Mouse (Mus musculus) ES-E14 (cell line): Measurements from ENCODE around the gene Pced1b. TPM values are rescaled to one million over a fixed set of nuclear protein-coding genes. Genes with fewer than 3 reads are reported as not detected.

Source experiments
- DNase-seq: peaks from one replicate; pipeline ENCODE4 v3.0.0-alpha.2; 2013; ENCODE audit warnings: low read depth, low spot score
- H3K27ac ChIP-seq: 2 replicates; pipeline ENCODE4 v1.5.1; 2012; ENCODE audit warnings: low read depth, mild to moderate bottlenecking, low read length, moderate library complexity, mixed read lengths; ENCODE audit not compliant: poor library complexity, insufficient read depth, severe bottlenecking
- H3K36me3 ChIP-seq: 2 replicates; pipeline ENCODE4 v1.6.1; 2012; ENCODE audit warnings: mild to moderate bottlenecking, low read length, moderate library complexity, mixed read lengths; ENCODE audit not compliant: control insufficient read depth, poor library complexity, insufficient read depth, severe bottlenecking
- H3K4me1 ChIP-seq, 2 experiments: fragments of 150-350 bp in 1 of 2; sonication (generic) in 1 of 2; 2 replicates each; pipeline ENCODE4 v1.6.1; 2012; ENCODE audit warnings: low read length in 2 of 2, mild to moderate bottlenecking in 1 of 2, mixed read lengths in 1 of 2; ENCODE audit not compliant: control insufficient read depth in 2 of 2, insufficient read depth in 2 of 2, poor library complexity in 1 of 2
- H3K4me3 ChIP-seq, 2 experiments: fragments of 150-350 bp in 1 of 2; sonication (generic) in 1 of 2; 2 replicates each; pipeline ENCODE4 v1.5.1; 2012; ENCODE audit warnings: low read length in 2 of 2, low read depth in 1 of 2, mild to moderate bottlenecking in 1 of 2, mixed read lengths in 1 of 2; ENCODE audit not compliant: insufficient read depth in 1 of 2, poor library complexity in 1 of 2, severe bottlenecking in 1 of 2
- H3K9ac ChIP-seq: 2 replicates; pipeline ENCODE4 v1.6.1; 2012; ENCODE audit warnings: low read depth, mild to moderate bottlenecking, low read length, mixed read lengths; ENCODE audit not compliant: poor library complexity, insufficient read depth, severe bottlenecking
- H3K9me3 ChIP-seq: fragments of 150-350 bp; sonication (generic); 2 replicates; pipeline ENCODE4 v1.6.1; 2012; ENCODE audit warnings: low read depth, mild to moderate bottlenecking, low read length; ENCODE audit not compliant: control insufficient read depth, insufficient read depth
- CHD2 ChIP-seq: IDR thresholded peaks from 2 replicates; pipeline ENCODE4 v1.6.1; 2014; ENCODE audit warnings: mild to moderate bottlenecking, low read depth, low read length, inconsistent platforms
- HCFC1 ChIP-seq: IDR thresholded peaks from 2 replicates; pipeline ENCODE4 v1.6.1; 2012; ENCODE audit warnings: low read length, inconsistent platforms, borderline replicate concordance; ENCODE audit not compliant: insufficient read depth
- MAFK ChIP-seq: IDR thresholded peaks from 2 replicates; pipeline ENCODE4 v1.6.1; 2014; ENCODE audit warnings: mild to moderate bottlenecking, low read depth, low read length, inconsistent platforms; ENCODE audit not compliant: insufficient read depth
- ZC3H11A ChIP-seq: IDR thresholded peaks from 2 replicates; pipeline ENCODE4 v1.6.1; 2012; ENCODE audit warnings: low read depth, mild to moderate bottlenecking, inconsistent platforms, low read length, borderline replicate concordance
- ZNF384 ChIP-seq: IDR thresholded peaks from 2 replicates; pipeline ENCODE4 v1.6.1; 2012; ENCODE audit warnings: low read depth, low read length, inconsistent platforms
- in situ Hi-C, 2 experiments: fragments of 600-800 bp; cut with MboI; formaldehyde crosslinking; loops; one replicate each; pipeline ENCODE4 v1.15.1; 2025; ENCODE audit warnings: low sequenced_read_pairs in 2 of 2, inconsistent platforms in 1 of 2; ENCODE audit not compliant: unreplicated experiment in 2 of 2
- total RNA-seq: library from RNA; depleted of rRNA; stranded (reverse); fragments of 300-350 nt; gene quantifications from 2 replicates; pipeline ENCODE4 v1.2.3, GENCODE M21; 2012

Gene Pced1b
- total RNA-seq, 1 experiment: 29.0 TPM

DNA sequence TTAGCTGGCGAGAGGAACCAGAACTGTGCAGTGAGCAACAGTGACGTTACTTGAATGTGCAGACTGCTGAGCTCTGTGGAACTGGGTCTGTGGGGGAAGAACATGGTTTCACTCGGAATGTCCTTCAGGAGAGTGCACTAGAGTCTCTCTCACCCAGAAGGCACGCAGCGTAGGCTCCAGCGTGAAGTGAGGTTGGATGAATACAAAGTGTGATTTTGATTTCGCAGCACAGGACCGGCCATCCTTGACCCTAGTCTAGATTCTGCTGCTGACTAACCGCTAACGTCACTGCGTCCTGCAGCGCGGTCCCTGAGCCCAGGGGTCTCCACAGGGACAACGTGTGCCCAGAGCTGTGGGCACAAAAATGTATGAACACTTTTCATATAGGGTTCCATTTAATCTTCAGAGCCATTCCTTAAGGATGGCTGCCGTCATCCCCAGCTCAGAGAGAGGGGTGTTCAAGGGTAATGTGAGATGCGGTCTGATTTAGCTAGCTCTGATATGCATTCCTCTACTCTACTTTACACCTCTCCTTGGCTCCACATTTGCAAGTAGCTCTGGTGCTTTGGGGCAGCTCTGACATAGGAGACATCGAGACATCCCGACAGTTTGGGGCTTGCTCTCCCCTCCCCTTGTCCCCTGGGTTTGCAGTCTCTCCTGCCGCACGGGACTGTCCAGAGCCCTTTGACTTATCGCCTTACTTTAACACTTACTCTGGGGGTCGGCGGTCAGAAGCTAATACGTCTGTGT lies 101.8 kb downstream of the Pced1b start:
- peak overlapping the region; percentile 3; the same call in 1 of the 2 replicates for H3K9ac ChIP-seq
- H3K36me3 ChIP-seq: no peaks in the 10 kb centered on the region
- TF ChIP-seq CHD2 (no peak), MAFK (no peak), ZNF384 (no peak), ZC3H11A (no peak), HCFC1 (no peak)
- no peak overlapping the region for H3K27ac ChIP-seq
- no peak for DNase-seq
- in situ Hi-C loops: no loop called here
- no peak overlapping the region for H3K4me3 ChIP-seq
- peaks cover 20 to 37% of the 10 kb centered on the region in 2 experiments for H3K4me1 ChIP-seq
- H3K9me3 ChIP-seq: no peaks in the 10 kb centered on the region

DNA sequence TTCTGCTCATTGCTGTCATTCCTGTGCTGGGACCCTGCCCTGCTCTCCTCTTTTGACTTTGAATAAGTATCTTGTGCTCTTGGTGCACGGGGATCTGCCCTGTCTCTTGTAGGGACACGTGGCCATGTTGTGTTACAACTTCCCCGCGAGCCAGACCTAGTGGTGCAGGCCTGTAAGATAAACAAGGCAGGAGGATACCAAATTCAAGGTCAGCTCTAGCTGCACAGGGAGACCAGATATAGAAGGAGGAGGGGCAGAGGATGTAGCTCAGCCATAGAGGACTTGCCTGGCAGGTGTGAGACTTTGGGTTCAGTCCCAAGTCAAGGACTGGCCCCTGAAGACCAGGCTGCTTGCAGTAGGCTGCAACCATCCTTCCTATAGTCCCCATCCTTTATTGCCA lies 103.6 kb downstream of the Pced1b start:
- TF ChIP-seq CHD2 (no peak), ZC3H11A (no peak), HCFC1 (no peak)
- peaks cover 16 to 23% of the 10 kb centered on the region in 2 experiments for H3K4me1 ChIP-seq
- H3K36me3 ChIP-seq: no peaks in the 10 kb centered on the region
- in situ Hi-C loops: no loop called here
- DNase-seq: no peak
- H3K9ac ChIP-seq: 0 out of 2 replicates have a peak overlapping the region, but pooled peaks have one; percentile 15
- H3K27ac ChIP-seq: peak overlapping the region; percentile 7; the same call in 1 of the 2 replicates
- no peaks in the 10 kb centered on the region for H3K9me3 ChIP-seq
- no peak overlapping the region for H3K4me3 ChIP-seq

DNA sequence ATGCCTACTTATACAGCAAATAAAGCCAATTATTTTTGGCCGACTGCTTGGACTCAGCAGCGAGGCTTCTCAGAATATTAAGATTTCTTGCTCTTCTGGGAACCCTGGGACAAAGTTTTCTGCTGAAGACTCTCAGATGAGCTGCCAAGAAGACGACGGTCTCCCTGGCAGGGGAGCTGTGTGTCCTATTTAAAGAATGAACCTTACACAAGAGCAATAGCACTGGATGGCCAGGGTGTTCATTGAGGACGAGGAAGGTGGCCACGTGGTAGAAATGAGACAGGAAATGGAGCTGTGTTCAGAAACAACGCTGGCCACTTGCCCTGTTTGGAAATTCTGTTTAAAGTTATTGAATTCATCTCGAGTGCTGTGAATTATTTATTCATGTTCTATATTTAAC lies 104.1 kb downstream of the Pced1b start:
- TF ChIP-seq HCFC1 (no peak), MAFK (no peak), ZNF384 (no peak), ZC3H11A (no peak)
- Histone ChIP-seq H3K4me1 (peaks cover 15 to 25% of the 10 kb centered on the region in 2 experiments), H3K9me3 (no peaks in the 10 kb centered on the region), H3K27ac (no peak overlapping the region), H3K36me3 (no peaks in the 10 kb centered on the region), H3K9ac (no peak overlapping the region; the same call in 1 of the 2 replicates), H3K4me3 (no peak overlapping the region)
- DNase-seq: no peak
- in situ Hi-C loops: no loop called here

- H3K9ac ChIP-seq: no peak overlapping the region
- H3K4me1 ChIP-seq: peaks cover 12 to 25% of the 10 kb centered on the region in 2 experiments; a peak in 3 of 4 replicates
- H3K4me3 ChIP-seq: no peak overlapping the region
- no peak for TF ChIP-seq HCFC1
- no peak for TF ChIP-seq CHD2
- no peak for TF ChIP-seq ZNF384
- TF ChIP-seq ZC3H11A: no peak
- no peak for TF ChIP-seq MAFK
- H3K9me3 ChIP-seq: no peaks in the 10 kb centered on the region
- H3K36me3 ChIP-seq: no peaks in the 10 kb centered on the region
- in situ Hi-C loops: no loop called here
- H3K27ac ChIP-seq: no peak overlapping the region
- no peak for DNase-seq
Observed at GRCm38 (mm10) chr15:97351681-97352080, 104.8 kb downstream of the Pced1b start.

GRCm38 (mm10) chr15:97355676-97356303 lies 108.9 kb downstream of the Pced1b start:
- Histone ChIP-seq H3K4me3 (no peak overlapping the region), H3K9ac (no peak overlapping the region), H3K4me1 (peaks cover 3 to 6% of the 10 kb centered on the region in 2 experiments; a peak in 3 of 4 replicates), H3K9me3 (no peaks in the 10 kb centered on the region), H3K27ac (no peak overlapping the region), H3K36me3 (no peaks in the 10 kb centered on the region)
- DNase-seq: no peak
- TF ChIP-seq HCFC1: no peak
- no peak for TF ChIP-seq ZC3H11A
- no peak for TF ChIP-seq CHD2
- no peak for TF ChIP-seq ZNF384
- no peak for TF ChIP-seq MAFK
- in situ Hi-C loops: no loop called here
